Mouse (Mus musculus) ES-Bruce4 (cell line): Measurements from ENCODE around the gene Fam20b. TPM values are rescaled to one million over a fixed set of nuclear protein-coding genes. Genes with fewer than 3 reads are reported as not detected.
A peak's percentile ranks its signal among the peaks of the same experiment; 100 is the strongest.

Experiments
- H3K27ac ChIP-seq: 2 replicates; pipeline ENCODE4 v1.5.1; 2012; ENCODE audit warnings: low read length, inconsistent platforms; ENCODE audit not compliant: insufficient read depth
- H3K27me3 ChIP-seq: 2 replicates; pipeline ENCODE4 v1.6.1; 2012; ENCODE audit warnings: mild to moderate bottlenecking, low read length, inconsistent platforms; ENCODE audit not compliant: control insufficient read depth, poor library complexity, insufficient read depth, severe bottlenecking
- H3K36me3 ChIP-seq: 2 replicates; pipeline ENCODE4 v1.6.1; 2012; ENCODE audit warnings: inconsistent platforms, mild to moderate bottlenecking, low read length, moderate library complexity; ENCODE audit not compliant: control insufficient read depth, poor library complexity, insufficient read depth, severe bottlenecking
- H3K4me1 ChIP-seq: one replicate; pipeline ENCODE4 v1.8.1; 2011; ENCODE audit warnings: low read length; ENCODE audit not compliant: control insufficient read depth, insufficient read depth
- H3K4me3 ChIP-seq: 2 replicates; pipeline ENCODE4 v1.5.1; 2011; ENCODE audit warnings: low read depth, mild to moderate bottlenecking, low read length
- H3K9ac ChIP-seq: 2 replicates; pipeline ENCODE4 v1.6.1; 2012; ENCODE audit warnings: low read depth, mild to moderate bottlenecking, inconsistent platforms; ENCODE audit not compliant: poor library complexity, severe bottlenecking
- H3K9me3 ChIP-seq: replicated peaks from 2 replicates; pipeline ENCODE4 v1.6.1; 2012; ENCODE audit warnings: mild to moderate bottlenecking, low read length, inconsistent platforms; ENCODE audit not compliant: control insufficient read depth, poor library complexity, insufficient read depth, severe bottlenecking
- CTCF ChIP-seq: IDR thresholded peaks from one replicate; pipeline ENCODE4 v1.8.1; 2011; ENCODE audit warnings: low read depth, low read length
- EP300 ChIP-seq: IDR thresholded peaks from 2 replicates; pipeline ENCODE4 v1.6.1; 2011; ENCODE audit warnings: low read depth, low read length; ENCODE audit not compliant: insufficient read depth
- POLR2A ChIP-seq: IDR thresholded peaks from one replicate; pipeline ENCODE4 v1.8.1; 2011; ENCODE audit warnings: low read length; ENCODE audit not compliant: insufficient read depth
- polyA plus RNA-seq: library from polyadenylated mRNA; stranded (reverse); fragments of >200 nt; gene quantifications from 2 replicates; pipeline ENCODE4 v1.2.4, GENCODE M21; 2011; ENCODE audit warnings: low read depth; ENCODE audit not compliant: missing spikeins, insufficient read depth, insufficient read length

The Fam20b gene
- polyA plus RNA-seq, 1 experiment: 23.5 TPM

GRCm38 (mm10) chr1:156758326-156758725, 39.4 kb upstream of the Fam20b start:
- H3K9me3 ChIP-seq: no peaks in the 10 kb centered on the region
- no peaks in the 10 kb centered on the region for H3K27me3 ChIP-seq
- no peak overlapping the region for H3K4me3 ChIP-seq
- H3K9ac ChIP-seq: no peak overlapping the region
- H3K36me3 ChIP-seq: no peaks in the 10 kb centered on the region
- no peaks in the 10 kb centered on the region for H3K4me1 ChIP-seq
- TF ChIP-seq POLR2A (no peak), EP300 (no peak), CTCF (no peak)
- H3K27ac ChIP-seq: no peak overlapping the region

GRCm38 (mm10) chr1:156754608-156755413, 35.9 kb upstream of the Fam20b start:
- Histone ChIP-seq H3K27ac (no peak overlapping the region), H3K4me1 (no peaks in the 10 kb centered on the region), H3K4me3 (no peak overlapping the region), H3K36me3 (no peaks in the 10 kb centered on the region), H3K27me3 (no peaks in the 10 kb centered on the region), H3K9ac (no peak overlapping the region), H3K9me3 (no peaks in the 10 kb centered on the region)
- no peak for TF ChIP-seq POLR2A
- TF ChIP-seq CTCF: no peak
- TF ChIP-seq EP300: no peak

GRCm38 (mm10) chr1:156752990-156753389, 34.1 kb upstream of the Fam20b start:
- Histone ChIP-seq H3K9ac (no peak overlapping the region), H3K36me3 (no peaks in the 10 kb centered on the region), H3K27me3 (no peaks in the 10 kb centered on the region), H3K27ac (no peak overlapping the region), H3K4me3 (no peak overlapping the region), H3K9me3 (no peaks in the 10 kb centered on the region), H3K4me1 (no peaks in the 10 kb centered on the region)
- TF ChIP-seq EP300 (no peak), CTCF (no peak), POLR2A (no peak)

GRCm38 (mm10) chr1:156752020-156752724, 33.3 kb upstream of the Fam20b start:
- no peaks in the 10 kb centered on the region for H3K36me3 ChIP-seq
- H3K4me3 ChIP-seq: peak overlapping the region; percentile 41
- H3K9ac ChIP-seq: peak overlapping the region; percentile 2; the same call in 1 of the 2 replicates
- H3K4me1 ChIP-seq: no peaks in the 10 kb centered on the region
- peak; percentile 87 for TF ChIP-seq CTCF
- TF ChIP-seq POLR2A: no peak
- TF ChIP-seq EP300: no peak
- H3K27me3 ChIP-seq: no peaks in the 10 kb centered on the region
- no peaks in the 10 kb centered on the region for H3K9me3 ChIP-seq
- no peak overlapping the region for H3K27ac ChIP-seq

GRCm38 (mm10) chr1:156750261-156750660, 31.4 kb upstream of the Fam20b start:
- H3K36me3 ChIP-seq: no peaks in the 10 kb centered on the region
- TF ChIP-seq CTCF (no peak), POLR2A (no peak), EP300 (no peak)
- H3K4me3 ChIP-seq: no peak overlapping the region
- H3K27ac ChIP-seq: no peak overlapping the region
- H3K9me3 ChIP-seq: no peaks in the 10 kb centered on the region
- H3K4me1 ChIP-seq: no peaks in the 10 kb centered on the region
- H3K9ac ChIP-seq: no peak overlapping the region
- H3K27me3 ChIP-seq: no peaks in the 10 kb centered on the region

GRCm38 (mm10) chr1:156749136-156749535, 30.2 kb upstream of the Fam20b start:
- no peak overlapping the region for H3K4me3 ChIP-seq
- no peak overlapping the region for H3K27ac ChIP-seq
- no peaks in the 10 kb centered on the region for H3K36me3 ChIP-seq
- TF ChIP-seq POLR2A (no peak), EP300 (no peak), CTCF (no peak)
- no peaks in the 10 kb centered on the region for H3K4me1 ChIP-seq
- no peaks in the 10 kb centered on the region for H3K9me3 ChIP-seq
- no peaks in the 10 kb centered on the region for H3K27me3 ChIP-seq
- H3K9ac ChIP-seq: no peak overlapping the region
